Mouse (Mus musculus) T-helper 1 cell (primary cell): ENCODE data around the gene Gm17660.

Experiments used
- in situ Hi-C: fragments of 300-600 bp; cut with MboI, MseI; formaldehyde crosslinking; loops from one replicate; pipeline ENCODE4 v1.15.1; 2025; ENCODE audit warnings: high pct_unique_total_duplicates

Gm17660 gene

GRCm38 (mm10) chr5:104085366-104085765 lies 8.0 kb upstream of the Gm17660 start:
- in situ Hi-C loops, result loop anchor here (10.0 kb wide), 1 partner anchor 249 kb away; no protein-coding TSS in a partner anchor

- in situ Hi-C loops, result loop anchor here (10.0 kb wide), 1 partner anchor 254 kb away; no protein-coding TSS in a partner anchor
Measured at GRCm38 (mm10) chr5:104080736-104081135, 3.3 kb upstream of the Gm17660 start.

DNA sequence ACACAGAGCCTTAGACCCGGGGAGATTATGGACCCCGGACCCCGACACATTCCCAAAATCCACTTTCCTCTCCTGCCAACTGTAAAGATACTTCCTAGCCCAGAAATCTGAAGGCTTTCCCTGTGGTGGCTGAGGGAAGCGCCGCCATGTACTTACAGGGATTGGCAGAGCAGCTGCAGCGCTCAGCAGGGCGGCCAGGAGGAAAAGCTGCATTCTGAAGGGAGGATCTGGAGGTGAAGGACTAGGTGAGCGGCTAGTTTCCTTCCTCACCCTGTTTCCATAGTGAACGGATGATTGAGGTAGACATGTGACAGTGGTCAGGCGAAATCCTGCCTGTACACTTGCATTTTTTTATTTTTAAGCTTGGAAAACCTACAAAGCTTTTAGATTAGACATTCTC lies 1.0 kb downstream of the Gm17660 start:
- in situ Hi-C loops, result no loop called here

DNA sequence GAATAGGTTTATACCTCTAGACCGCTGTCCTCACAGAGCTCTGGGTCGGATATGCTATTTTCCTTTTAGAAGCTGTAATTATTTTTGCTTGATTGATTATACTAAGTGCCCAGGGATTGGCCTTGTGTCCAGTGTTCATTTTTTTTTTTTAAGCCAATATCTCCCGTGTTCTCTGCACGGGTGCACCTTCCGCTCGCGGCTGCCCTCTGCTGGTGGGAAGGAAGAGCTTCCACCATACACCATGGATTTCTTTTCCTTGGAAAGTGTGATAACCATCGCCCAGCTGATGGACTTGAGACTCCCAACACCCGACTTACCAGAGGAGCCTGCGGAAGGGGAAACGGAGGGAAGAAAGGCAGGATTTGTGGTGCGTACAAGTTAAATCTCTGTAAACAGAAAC lies 3.0 kb downstream of the Gm17660 start:
- in situ Hi-C loops, result no loop called here

- in situ Hi-C loops, result no loop called here
Measured at GRCm38 (mm10) chr5:104073602-104074001, 3.8 kb downstream of the Gm17660 start.

- in situ Hi-C loops, result no loop called here
Measured at GRCm38 (mm10) chr5:104072272-104072886, 5.0 kb downstream of the Gm17660 start.

GRCm38 (mm10) chr5:104071048-104071447 lies 6.4 kb downstream of the Gm17660 start:
- in situ Hi-C loops, result no loop called here

GRCm38 (mm10) chr5:104068751-104069150 lies 8.7 kb downstream of the Gm17660 start:
- in situ Hi-C loops, result no loop called here

DNA sequence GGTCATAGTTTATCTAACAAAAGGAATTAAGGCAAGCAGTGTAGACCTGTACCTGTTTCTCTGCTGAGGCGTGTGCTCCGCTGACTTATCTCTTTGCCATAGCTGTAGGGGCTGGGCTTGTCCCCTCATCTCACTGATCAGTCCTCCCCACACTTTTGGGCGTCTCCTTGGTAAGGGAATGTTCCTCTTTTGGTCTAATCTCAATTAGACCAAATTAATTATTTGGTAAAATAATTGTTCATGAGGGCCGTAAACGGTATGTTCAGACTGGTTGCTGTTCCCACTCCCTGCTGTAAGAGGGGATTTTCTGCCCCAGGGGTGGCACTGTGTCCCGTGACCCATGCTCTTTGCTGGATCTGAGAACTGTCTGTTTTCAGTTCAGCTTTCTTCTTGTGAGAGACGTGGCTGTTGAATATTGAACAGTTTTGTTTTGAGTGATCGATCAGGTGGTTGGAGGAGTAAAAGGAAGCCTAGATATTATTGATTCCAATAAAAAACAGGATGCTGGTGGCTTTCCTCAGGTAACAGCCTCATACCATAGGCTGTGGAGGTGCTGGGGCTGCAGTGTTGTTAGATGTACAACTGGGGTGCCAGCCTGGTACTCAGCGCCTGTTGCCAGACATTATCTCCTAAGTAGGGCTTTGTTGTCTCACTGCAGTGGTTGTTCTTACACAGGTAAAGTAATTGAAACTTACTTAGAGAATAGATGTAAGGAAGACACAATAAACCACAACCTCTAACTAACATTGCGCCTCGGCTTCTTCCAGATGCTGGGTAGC lies 14.4 kb downstream of the Gm17660 start:
- in situ Hi-C loops, result no loop called here

DNA sequence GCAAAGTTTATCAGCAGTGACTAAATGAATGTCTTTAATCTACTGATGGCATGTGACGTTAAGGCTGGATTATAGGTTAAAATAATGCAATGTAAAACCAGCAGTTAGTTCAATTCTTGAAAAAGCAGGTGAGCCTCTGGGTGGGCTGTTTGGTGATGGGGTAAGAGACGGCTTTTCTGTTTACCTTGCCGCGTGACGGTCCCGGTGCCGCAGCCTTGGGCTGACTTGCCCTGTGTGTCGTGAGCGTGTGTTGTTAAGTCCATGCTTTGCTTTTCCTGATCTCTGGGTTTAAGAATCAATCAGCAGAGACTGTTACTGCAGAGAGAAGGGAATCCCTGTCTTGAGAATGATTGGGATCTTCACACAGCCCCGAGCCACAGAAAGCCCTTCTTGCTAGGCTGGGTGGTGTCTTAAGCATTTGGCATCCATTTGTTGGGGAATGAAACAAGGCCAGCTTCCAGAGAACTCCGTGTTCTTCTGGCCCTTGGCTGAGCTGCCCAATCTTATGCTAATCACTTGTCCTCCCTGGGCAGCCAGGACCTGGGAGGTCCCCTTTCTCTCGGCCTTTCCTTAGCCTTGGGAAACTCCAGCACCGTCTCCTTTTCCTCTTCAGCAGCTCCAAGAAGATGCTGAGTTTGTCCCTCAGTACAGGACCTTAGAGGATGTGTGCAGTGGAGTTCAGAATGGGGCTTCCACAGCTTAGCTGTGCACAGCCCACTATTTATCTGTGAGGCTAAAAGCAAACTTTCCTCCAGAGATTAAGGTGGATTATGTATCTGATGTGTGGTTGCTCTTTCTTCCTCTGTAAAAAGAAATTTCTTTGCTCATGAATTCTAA lies 15.3 kb downstream of the Gm17660 start:
- in situ Hi-C loops, result no loop called here

GRCm38 (mm10) chr5:104060429-104060828 lies 17.0 kb downstream of the Gm17660 start:
- in situ Hi-C loops, result no loop called here

DNA sequence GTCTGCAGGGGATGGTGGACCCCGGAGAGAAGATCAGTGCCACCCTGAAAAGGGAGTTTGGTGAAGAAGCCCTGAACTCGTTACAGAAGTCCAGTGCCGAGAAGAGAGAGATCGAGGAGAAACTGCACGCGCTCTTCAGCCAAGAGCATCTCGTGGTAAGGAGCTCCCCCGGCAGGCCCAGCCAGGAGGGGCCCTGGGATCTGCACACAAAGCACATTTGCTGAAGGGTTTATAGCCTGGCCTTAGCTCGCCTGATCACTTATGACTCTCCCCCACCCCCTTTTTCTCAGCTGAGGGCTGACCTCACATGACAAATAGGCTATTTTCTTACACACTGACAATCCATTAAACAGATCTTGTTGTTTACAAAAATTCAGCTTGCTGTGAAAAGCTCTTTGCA lies 17.8 kb downstream of the Gm17660 start:
- in situ Hi-C loops, result loop anchor here (10.0 kb wide), 1 partner anchor 1675 kb away; no protein-coding TSS in a partner anchor

- in situ Hi-C loops, result loop anchor here (10.0 kb wide), 1 partner anchor 1677 kb away; no protein-coding TSS in a partner anchor
Measured at GRCm38 (mm10) chr5:104058021-104058420, 19.4 kb downstream of the Gm17660 start.

GRCm38 (mm10) chr5:104056295-104056694 lies 21.1 kb downstream of the Gm17660 start:
- in situ Hi-C loops, result loop anchor here (10.0 kb wide), 1 partner anchor 1679 kb away; no protein-coding TSS in a partner anchor

- in situ Hi-C loops, result loop anchor here (10.0 kb wide), 1 partner anchor 1679 kb away; no protein-coding TSS in a partner anchor
Measured at GRCm38 (mm10) chr5:104055816-104056215, 21.6 kb downstream of the Gm17660 start.

GRCm38 (mm10) chr5:104054938-104055337 lies 22.5 kb downstream of the Gm17660 start:
- in situ Hi-C loops, result loop anchor here (10.0 kb wide), 1 partner anchor 1680 kb away; no protein-coding TSS in a partner anchor

- in situ Hi-C loops, result loop anchor here (10.0 kb wide), 1 partner anchor 1682 kb away; no protein-coding TSS in a partner anchor
Measured at GRCm38 (mm10) chr5:104052956-104053355, 24.5 kb downstream of the Gm17660 start.

DNA sequence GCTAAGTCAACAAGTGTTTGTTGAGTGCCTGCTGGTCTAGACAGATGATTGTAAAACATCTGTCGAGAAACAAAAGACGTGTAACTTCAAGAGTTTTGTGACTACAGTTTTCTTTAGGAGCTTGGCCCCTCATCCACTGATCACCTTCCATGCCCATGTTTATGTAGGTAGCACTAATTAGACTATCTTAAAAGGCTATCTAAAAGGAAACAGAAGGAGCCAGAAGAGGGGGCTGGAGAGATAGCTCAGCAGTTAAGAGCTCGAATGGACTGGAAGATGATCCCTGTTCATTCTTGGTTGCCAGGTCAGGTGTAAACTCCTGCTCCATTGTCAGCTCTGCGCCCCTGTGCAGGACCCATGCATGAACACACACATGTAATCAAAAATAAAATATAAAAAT lies 29.3 kb downstream of the Gm17660 start:
- in situ Hi-C loops, result loop anchor here (10.0 kb wide), 1 partner anchor 363 kb away; no protein-coding TSS in a partner anchor

DNA sequence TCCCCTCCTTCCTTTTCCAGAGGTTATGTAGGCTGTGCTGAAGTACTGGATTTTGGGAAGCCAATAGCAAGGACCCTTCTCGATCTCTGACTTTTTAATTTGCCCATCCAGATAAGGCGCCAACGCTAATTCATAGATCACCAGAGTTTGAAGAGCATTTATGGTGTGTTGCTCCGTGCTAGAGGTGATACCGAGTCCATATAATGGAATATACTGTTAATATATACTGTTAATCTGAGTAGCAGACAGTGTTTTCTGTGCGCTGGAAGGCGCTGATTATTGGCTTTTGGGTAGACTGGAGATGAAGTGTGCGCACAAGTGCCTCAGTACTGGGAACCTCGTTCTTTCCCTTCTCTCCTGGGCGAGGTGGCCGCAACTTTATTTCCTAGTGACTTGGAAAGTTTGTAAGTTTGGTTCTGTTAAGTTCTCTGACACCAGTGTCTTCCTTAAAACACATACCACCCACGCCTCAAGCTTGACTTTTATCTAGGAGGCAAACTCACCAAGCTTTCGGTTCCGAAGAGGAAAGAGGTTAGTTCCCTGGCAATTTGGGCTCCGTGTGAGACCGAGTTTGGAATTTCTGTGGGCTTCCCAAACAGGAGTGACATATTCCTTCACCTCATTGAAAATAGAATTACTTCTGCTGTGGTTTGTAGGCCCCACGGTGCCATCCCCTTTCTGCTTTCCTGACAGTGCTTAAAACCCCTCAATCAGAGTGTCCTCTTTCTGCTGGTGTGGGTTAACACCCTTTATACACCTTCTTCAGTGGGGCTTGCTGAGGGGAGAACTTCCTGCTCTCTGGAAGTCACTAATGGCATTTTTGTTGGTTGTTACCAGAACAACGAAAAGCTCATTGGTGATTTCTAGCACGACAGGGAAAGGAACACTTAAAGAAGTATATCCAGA lies 30.0 kb downstream of the Gm17660 start:
- in situ Hi-C loops, result loop anchor here (10.0 kb wide), 1 partner anchor 363 kb away; no protein-coding TSS in a partner anchor
